Mouse (Mus musculus) limb, embryonic 12.5 days (tissue): ENCODE results near the gene Serpinb1c. TPM values are rescaled to one million over a fixed set of nuclear protein-coding genes. Genes with fewer than 3 reads are reported as not detected.

Experiments used
- ATAC-seq: fragments of 200-750 bp; cut with Nextera tagmentation; 2 replicates; pipeline ENCODE4 v1.8.0; 2017; ENCODE audit warnings: low read depth, moderate TSS enrichment; ENCODE audit not compliant: insufficient number of reproducible peaks, insufficient read depth, low FRiP score, low TSS enrichment
- H3K27ac ChIP-seq: fragments of 300-500 bp; sonication (generic); 2 replicates; pipeline ENCODE4 v1.5.1; 2016; ENCODE audit warnings: mild to moderate bottlenecking, moderate library complexity
- H3K27me3 ChIP-seq: fragments of 300-500 bp; sonication (generic); 2 replicates; pipeline ENCODE4 v1.6.1; 2016; ENCODE audit warnings: mild to moderate bottlenecking, moderate library complexity
- H3K36me3 ChIP-seq: fragments of 300-500 bp; sonication (generic); 2 replicates; pipeline ENCODE4 v1.6.1; 2016; ENCODE audit warnings: mild to moderate bottlenecking, moderate library complexity
- H3K4me1 ChIP-seq: fragments of 300-500 bp; sonication (generic); replicated peaks from 2 replicates; pipeline ENCODE4 v1.6.1; 2016
- H3K4me2 ChIP-seq: fragments of 300-500 bp; sonication (generic); 2 replicates; pipeline ENCODE4 v1.6.1; 2016; ENCODE audit warnings: mild to moderate bottlenecking, moderate library complexity
- H3K4me3 ChIP-seq: fragments of 300-500 bp; sonication (generic); replicated peaks from 2 replicates; pipeline ENCODE4 v1.5.1; 2016; ENCODE audit warnings: mild to moderate bottlenecking
- H3K9ac ChIP-seq: fragments of 300-500 bp; sonication (generic); replicated peaks from 2 replicates; pipeline ENCODE4 v1.6.1; 2016; ENCODE audit warnings: mild to moderate bottlenecking, moderate library complexity
- H3K9me3 ChIP-seq: fragments of 300-500 bp; sonication (generic); 2 replicates; pipeline ENCODE4 v1.6.1; 2016; ENCODE audit warnings: mild to moderate bottlenecking, moderate library complexity
- WGBS: fragments of 180-500 bp; shearing (Covaris S2); methylation state at CpG from one replicate; pipeline ENCODE4 v1.1.7; 2016; 5-methylcytosine and 5-hydroxymethylcytosine counted together
- polyA plus RNA-seq: library from polyadenylated mRNA; unstranded; fragments of >200 nt; fragmentation: Nextera tagmentation; extraction: Ambion mirVana; gene quantifications from 2 replicates; pipeline ENCODE4 v1.2.1, GENCODE M21; 2016

Serpinb1c gene
- polyA plus RNA-seq, 1 experiment from 2014 or later: not detected

DNA sequence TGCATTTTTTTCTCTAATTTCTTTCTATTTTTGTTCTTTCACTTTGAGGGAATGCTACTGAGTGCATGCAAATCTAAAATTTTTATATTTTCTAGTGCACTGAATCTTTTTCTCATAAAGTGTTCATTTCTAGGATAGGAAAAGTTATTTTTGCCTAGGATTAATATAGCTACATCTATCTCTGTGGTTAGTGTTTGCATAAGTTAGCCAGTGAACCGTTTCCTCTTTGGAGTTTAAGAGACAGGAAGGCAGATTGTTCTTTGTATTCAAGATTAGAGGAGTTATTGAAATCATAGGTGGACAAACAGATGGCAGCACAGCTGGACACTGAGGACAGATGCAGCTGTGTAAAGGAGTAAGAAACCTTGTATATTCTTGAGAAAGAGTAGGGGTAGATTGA, 58.7 kb downstream of the Serpinb1c start:
- H3K9ac ChIP-seq: no peak overlapping the region
- H3K27ac ChIP-seq: no peak overlapping the region
- no peak for ATAC-seq
- H3K36me3 ChIP-seq: no peaks in the 10 kb centered on the region
- no peaks in the 10 kb centered on the region for H3K4me1 ChIP-seq
- no peak overlapping the region for H3K4me2 ChIP-seq
- H3K27me3 ChIP-seq: no peaks in the 10 kb centered on the region
- H3K4me3 ChIP-seq: no peak overlapping the region
- H3K9me3 ChIP-seq: no peaks in the 10 kb centered on the region
- 65% methylated on average over 1 of the region's 1 CpGs for WGBS

DNA sequence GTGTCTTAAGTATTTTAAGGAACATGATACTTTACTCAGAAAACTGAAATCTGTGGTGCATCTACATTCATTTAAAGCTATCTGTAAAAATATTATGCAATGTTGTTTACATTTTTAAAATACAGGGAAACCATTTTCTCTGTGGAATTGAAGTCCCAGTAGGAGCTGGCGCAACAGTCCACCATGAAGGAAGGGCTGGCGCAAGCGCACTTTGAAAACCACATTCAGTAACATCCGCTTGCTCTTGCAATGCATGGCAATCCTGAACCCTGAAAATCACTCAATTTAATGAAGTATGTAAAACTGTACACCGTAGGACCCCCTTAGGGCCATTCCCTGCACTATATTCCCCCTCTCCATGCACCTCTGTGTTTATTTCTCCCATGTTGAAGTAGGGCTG, 63.5 kb downstream of the Serpinb1c start:
- H3K9me3 ChIP-seq: no peaks in the 10 kb centered on the region
- 94% methylated on average over 5 of the region's 5 CpGs for WGBS
- H3K9ac ChIP-seq: no peak overlapping the region
- no peaks in the 10 kb centered on the region for H3K27me3 ChIP-seq
- ATAC-seq: no peak
- no peaks in the 10 kb centered on the region for H3K36me3 ChIP-seq
- no peaks in the 10 kb centered on the region for H3K4me1 ChIP-seq
- no peak overlapping the region for H3K27ac ChIP-seq
- no peak overlapping the region for H3K4me3 ChIP-seq
- H3K4me2 ChIP-seq: no peak overlapping the region

DNA sequence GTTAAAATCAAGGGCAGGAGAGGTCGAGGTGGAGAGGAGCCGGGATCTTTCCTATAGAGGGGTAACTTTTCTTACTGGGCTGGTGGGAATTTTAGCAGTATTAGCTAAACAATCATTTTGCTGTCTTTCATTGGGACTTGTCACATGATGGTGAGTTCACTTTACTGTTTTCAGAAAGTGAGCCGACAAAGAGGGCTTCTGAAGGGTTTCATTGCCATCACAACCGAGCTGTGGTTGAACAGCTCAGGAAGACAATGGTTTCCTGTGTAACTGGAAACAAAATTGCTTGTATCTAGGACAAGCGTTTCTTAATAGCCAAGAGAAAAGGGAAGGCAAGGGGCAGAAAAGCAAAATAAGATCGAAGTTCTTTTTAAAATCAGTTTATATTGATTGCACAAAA, 64.8 kb downstream of the Serpinb1c start:
- Histone ChIP-seq H3K4me1 (no peaks in the 10 kb centered on the region), H3K36me3 (no peaks in the 10 kb centered on the region), H3K27me3 (no peaks in the 10 kb centered on the region), H3K4me2 (no peak overlapping the region), H3K4me3 (no peak overlapping the region), H3K9me3 (no peaks in the 10 kb centered on the region), H3K27ac (no peak overlapping the region), H3K9ac (no peak overlapping the region)
- no peak for ATAC-seq
- WGBS: 72% methylated on average over 6 of the region's 6 CpGs

DNA sequence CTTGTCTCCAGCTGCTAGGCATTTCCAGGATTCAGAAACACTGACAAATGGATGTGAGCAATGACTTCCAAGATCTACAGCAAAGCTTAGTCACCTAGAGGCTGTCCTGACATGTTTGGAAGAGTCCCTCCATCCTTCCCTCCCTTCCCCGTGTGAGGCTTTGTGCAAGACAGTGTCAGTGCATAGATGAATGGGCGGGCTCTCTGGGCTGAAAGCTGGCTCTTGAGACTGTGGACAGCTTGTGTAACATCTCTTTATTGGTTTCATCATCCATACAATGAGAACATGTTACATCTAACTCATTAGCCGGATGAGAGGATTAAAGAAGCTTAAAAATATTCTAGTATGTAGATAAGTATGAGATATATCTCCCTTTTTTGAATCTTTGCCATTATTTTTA, 65.2 kb downstream of the Serpinb1c start:
- no peak overlapping the region for H3K4me3 ChIP-seq
- no peak for ATAC-seq
- H3K4me1 ChIP-seq: no peaks in the 10 kb centered on the region
- H3K9ac ChIP-seq: no peak overlapping the region
- WGBS: 74% methylated on average over 3 of the region's 3 CpGs
- no peaks in the 10 kb centered on the region for H3K27me3 ChIP-seq
- H3K27ac ChIP-seq: no peak overlapping the region
- H3K36me3 ChIP-seq: no peaks in the 10 kb centered on the region
- no peaks in the 10 kb centered on the region for H3K9me3 ChIP-seq
- H3K4me2 ChIP-seq: no peak overlapping the region

DNA sequence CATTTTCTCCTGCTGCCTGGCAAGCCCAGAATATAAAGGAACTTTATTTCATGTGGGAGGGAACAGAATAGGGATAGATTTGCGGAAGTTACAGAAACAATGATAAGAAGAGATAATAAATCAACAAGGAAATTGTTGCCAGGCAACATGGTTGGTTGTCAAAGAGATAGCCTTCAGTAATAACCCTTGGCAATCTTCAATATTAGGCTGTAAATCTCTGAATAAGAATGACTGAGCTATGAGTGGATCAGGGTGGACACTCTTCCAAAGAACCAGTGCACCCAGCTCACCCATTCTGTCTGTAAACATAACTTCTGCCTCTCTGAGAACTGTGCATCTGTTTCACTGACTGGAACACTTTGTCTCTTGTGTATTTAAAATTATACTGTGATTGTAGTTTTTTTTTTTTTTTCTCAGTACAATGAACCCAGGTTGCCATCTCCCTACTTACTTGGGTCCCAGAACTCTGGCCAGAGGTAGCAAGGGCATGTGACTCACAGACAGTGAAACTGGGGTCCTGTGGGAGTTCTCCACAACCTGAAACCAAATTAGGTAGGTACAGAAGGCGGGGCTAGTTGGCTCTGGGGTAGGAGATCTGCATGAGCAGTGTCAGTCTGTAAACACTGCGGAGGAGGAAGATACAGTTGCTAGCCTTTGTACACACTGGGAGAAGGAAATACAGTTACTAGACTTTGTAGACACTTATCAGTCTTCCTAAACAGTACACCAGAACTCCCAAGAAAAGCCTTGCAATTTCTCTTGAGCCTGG, 66.3 kb downstream of the Serpinb1c start:
- Histone ChIP-seq H3K36me3 (no peaks in the 10 kb centered on the region), H3K4me1 (no peaks in the 10 kb centered on the region), H3K9me3 (no peaks in the 10 kb centered on the region), H3K27me3 (no peaks in the 10 kb centered on the region), H3K4me2 (no peak overlapping the region), H3K27ac (no peak overlapping the region), H3K4me3 (no peak overlapping the region), H3K9ac (no peak overlapping the region)
- ATAC-seq: no peak
- WGBS: 83% methylated on average over 3 of the region's 3 CpGs

Other genes starting within 250 kb of the Serpinb1c start
- gene Mylk4, start 114.3 kb downstream of the Serpinb1c start, polyA plus RNA-seq: 3.0 and 3.7 TPM in 2 replicates
- gene Wrnip1, start 96.2 kb downstream of the Serpinb1c start, polyA plus RNA-seq: 34.5 and 34.7 TPM in 2 replicates
- gene D930007J09Rik, start 95.4 kb downstream of the Serpinb1c start, polyA plus RNA-seq: not detected in 2 replicates
- gene Serpinb1a, start 47.0 kb downstream of the Serpinb1c start, polyA plus RNA-seq: 1.5 and 1.9 TPM in 2 replicates
- gene Serpinb6b, start 67.0 kb upstream of the Serpinb1c start, polyA plus RNA-seq: 0.43 and 1.0 TPM in 2 replicates
- 1.6 and 1.7 TPM in 2 replicates for gene Serpinb9, start 105.0 kb upstream of the Serpinb1c start, polyA plus RNA-seq
- gene Serpinb9b, start 129.2 kb upstream of the Serpinb1c start, polyA plus RNA-seq: not detected in 2 replicates
- gene Serpinb1b, start 180.4 kb upstream of the Serpinb1c start, polyA plus RNA-seq: 0.11 and 0.20 TPM in 2 replicates